Mouse (Mus musculus) gastrocnemius, adult 8-10 months (tissue): Measurements from ENCODE around the gene Ccdc28a. TPM values are rescaled to one million over a fixed set of nuclear protein-coding genes. Genes with fewer than 3 reads are reported as not detected.

Experiments
- DNase-seq, 2 experiments: peaks; one replicate each; pipeline ENCODE4 v3.0.0; 2022; ENCODE audit warnings: low spot score in 2 of 2
- total RNA-seq, 4 experiments: library from RNA; stranded (reverse); gene quantifications; 2 replicates each; pipeline ENCODE4 v1.2.4; 2022

Ccdc28a gene
- total RNA-seq: 1 to 10 TPM; 6.8 to 9.5 (median 8.2) TPM

DNA sequence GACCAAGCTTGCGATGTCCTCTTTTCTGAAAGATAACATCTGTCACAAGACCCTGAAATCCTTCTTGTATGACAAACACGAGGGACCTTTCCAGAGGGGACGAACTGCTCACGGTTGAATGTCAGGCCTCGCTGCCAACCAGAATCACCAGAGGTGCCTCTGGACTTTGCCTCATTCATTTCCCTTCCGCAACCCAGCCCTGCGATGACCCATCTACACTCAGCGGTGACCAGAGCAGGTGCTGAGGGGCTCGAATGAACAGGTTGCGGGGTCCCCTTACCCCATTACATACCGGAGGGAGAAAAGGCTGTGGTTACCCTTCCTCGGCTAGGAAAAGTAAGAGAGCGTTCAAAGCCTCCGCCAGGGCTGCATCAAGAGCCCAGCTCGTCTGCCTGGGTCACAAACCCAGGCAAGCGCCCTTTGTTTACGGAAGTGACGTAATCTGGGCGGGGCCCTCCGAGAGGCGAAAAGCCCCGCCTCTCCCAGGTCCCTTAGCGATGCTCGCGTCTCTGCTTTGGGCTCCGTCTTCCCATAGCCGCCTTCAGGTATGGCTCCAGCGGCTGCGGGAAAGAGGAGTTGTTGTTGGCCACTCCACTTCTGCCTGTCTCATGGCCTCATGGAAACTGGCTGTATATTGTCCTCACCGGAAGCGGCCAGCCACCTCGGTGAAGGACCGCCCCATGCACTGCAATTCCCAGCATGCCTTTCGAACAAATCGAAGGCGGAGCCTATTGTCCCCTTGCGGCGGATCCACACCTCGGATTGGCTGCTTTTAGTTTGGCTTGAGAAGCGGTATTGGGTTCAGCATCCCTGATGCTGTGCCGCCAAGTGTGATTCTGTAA, at the start of gene Ccdc28a:
Gene Ccdc28a, minus strand, starts transcription at position 439 of the 842 bp plus-strand sequence.
- peak; percentile 89 to 90 for DNase-seq

DNA sequence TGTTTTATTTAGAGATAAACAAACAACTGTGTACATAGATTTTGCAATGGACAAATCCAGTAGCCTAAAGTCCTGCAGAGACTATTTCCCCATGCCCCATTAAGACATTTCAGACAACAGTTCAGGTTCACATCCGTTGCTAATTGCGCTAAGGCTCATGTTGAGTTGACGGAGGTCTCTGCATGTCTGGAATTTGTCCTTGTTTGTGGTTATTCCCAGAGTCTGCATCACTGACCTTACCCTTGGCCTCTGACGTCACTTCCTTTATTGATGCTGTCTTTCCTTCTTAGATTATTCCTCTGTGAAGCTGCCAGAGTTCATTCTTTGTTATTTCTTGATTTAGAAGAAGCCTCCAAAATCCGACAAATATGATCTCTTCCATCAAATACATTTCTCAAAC, 49.2 kb upstream of the Ccdc28a start:
- no peak for DNase-seq

DNA sequence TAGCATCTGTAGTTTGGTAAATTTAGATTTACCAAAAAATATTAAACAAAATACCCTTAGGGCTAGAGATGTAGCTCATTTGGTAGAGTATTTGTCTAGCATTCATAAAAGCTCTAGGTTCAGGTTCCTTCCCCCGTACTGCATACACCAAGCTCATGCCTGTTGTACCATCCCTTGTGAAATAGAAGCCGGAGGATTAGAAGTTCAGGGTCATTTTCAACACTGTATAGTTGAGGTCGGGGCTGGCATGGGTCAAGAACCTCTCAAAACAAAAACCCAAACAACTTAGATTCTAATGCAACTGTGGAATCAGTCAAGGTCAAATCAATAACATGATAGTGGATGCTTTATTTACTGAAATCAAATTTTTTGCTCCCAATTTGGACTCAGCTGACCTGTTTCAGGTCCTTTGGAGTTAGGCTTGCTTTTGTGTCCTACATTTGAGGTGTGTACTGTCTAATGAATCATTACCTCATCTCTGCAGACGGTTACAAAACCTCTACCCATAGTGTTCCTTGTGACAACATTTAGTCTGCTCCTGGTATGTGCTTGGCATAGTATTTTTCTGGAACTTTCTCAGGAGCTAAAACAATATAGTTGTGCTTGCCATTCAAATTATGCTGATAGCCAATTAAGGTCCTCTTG, 41.4 kb upstream of the Ccdc28a start:
- DNase-seq: no peak

DNA sequence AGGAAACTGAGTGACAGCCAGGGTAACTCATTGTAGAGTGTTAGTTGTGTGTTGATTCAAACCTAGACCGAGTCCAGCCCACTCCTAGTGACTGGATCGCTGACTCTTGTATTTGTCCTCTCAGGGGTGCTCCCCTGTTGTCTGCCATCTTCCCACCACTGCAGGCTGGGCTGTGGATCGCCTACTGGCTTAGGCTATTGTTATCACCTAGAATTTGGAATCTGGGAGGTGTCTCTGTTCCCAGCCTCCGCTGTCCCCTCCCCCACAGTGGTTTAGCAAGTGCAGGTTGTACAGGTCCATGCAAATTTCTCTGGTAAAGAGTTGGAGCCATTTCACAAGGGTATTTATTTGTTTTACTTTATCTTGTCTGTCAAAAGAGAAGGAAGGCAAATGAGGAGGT, 16.5 kb upstream of the Ccdc28a start:
- no peak for DNase-seq

DNA sequence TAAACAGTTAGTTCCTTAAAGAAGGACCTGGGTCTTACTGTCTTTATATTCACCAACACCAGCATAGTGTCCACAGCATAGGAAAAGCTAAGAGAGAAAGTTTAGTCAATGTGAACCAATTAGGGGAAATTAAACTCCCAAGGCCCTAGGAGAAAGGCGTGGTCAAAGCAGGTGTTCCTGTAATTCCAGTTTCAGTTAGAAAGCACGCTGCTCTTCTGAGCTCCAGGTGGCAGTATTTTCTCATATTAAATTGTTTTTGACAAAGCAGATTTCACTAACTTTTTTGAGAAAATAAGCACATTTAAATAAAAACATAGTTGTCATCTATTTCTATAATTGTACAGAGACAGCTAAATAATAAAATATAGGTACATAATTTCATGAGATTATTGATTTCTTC, 8.8 kb upstream of the Ccdc28a start:
- DNase-seq: no peak

DNA sequence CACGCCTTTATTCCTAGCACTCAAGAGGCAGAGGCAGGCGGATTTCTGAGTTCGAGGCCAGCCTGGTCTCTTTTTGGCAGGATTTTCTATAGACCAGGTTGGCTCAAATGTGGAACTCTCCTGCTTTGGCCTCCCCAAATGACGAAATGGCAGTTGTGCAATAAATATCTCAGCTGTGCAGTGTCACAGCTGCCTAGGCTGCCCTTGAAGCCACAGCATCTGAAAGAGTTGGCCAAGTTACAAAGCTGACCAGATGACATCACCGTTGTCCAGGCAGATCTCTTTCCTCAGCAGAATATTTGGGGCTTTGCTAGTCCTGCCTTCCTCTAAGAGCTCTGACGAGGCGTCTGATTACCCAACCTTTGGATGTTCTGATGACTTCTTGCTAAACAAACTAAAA, 2.4 kb upstream of the Ccdc28a start:
- peak; percentile 6 to 12 for DNase-seq

DNA sequence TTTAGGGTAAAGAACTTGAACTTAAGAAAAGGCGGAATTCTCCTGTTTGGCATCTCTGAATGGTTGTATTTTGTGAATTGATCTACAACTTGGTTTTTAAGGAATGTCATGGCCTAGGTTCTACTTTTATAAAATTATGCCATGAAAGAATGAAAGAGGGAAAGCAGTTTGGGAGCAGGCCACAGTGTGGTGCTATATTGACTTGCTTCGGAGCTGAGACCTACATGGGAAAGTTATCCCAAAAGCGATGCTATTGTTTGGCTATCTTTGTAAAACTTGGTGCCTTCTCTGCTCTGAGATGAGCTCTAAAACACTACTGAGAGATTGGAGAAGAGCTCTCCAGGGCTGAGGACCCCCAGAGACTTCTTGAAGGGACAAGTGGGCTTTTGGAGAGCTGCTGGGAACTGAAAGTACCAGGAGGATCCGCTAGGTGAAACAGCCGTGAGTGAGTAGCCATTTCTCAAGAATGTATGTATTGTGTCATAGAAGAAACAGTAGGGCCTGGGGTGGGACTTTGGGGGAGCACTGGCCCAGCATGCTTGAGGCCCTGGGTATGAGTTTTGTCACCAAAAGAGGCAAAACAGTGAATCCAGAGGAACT, 1.6 kb upstream of the Ccdc28a start:
- DNase-seq: no peak

DNA sequence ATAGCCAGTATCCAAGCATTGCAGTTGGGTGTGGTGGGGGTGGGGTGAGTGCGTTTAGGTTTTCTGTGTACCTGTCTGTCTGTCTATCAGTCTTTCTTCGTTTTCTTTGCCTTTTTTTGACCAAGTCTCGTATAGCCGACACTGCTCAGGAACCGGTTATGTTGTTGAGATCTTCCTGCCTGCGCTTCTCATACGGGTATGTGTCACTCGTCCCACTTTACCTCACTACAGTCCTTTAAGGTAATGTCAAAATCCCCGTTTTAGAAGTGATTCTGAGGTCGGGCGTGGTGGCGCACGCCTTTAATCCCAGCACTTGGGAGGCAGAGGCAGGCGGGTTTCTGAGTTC, 577 bp upstream of the Ccdc28a start:
- DNase-seq: peak in 1 of 2 experiments; percentile 5

DNA sequence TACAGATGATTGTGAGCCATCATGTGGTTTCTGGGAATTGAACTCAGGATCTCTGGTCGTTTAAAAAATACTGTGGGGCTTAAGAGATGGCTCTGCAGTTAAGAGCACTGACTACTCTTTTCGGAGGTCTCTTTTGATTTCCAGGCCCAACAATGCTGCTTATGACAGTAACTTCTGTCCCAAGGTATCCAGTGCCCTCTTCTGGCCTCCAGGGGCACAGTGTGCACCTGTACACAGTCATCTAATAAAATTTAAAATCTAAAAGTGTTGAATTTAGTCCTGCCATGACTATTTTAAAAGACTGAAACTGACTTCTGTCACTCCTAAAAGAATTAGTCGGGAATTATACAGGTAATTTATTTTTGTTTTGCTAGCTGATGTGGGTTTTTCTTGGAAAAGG, 907 bp downstream of the Ccdc28a start:
- DNase-seq: no peak

DNA sequence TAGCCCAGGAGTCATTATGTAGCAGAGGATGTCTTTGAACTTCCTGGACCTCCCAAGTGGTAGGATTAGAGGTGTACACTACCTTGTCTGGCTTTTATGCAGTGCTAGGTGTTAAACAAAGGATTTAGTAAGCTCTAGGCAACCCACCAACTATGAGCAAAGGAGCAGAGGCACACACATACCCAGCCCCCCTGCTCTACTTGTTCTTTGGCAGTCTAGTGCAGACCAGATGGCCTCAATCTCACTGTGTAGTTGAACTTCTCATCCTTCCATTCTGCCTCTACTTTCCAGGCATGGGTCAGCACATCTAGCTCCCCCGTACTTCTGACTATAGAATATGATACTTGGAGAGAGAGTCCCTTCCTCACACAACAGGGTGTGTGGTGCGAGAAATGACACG, 10.4 kb downstream of the Ccdc28a start:
- no peak for DNase-seq

DNA sequence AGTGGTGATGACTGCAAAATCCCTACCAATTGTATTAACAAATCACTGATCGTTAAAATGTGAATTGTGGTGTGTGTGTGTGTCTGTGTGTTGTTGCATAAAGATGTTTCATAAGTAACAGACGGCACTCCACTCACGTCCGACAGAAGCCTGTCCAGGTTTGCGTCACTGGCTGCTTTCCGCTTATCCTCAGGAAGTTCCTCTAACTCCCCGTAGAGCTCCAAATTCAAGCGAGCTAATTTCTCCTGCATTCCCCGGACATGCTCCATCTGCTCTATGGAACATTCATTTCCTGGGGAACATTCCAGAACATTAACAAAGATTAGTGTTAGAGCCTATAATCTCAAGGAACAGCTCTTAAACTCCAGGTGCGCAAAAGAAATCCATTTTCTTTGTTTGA, 15.4 kb downstream of the Ccdc28a start:
- no peak for DNase-seq

DNA sequence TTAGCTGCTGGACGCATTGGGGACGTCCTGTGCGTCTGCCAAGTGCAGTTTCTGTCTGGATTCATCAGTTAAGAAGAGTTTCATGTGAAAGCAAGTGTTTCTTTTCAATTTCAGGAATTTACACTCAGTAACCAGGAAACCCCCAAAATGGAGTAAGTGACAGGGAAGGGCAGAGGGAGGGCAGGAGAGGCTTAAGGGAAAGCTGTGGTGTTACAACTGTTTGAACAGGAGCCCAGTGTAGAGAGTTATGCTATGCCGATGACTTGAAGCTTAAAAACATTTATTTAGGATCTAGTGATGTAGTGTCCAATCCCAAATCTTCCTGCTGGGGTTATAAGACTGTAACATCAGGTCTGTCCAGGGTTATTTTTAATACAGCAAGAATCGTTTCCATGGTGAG, 20.7 kb downstream of the Ccdc28a start:
- DNase-seq: no peak

DNA sequence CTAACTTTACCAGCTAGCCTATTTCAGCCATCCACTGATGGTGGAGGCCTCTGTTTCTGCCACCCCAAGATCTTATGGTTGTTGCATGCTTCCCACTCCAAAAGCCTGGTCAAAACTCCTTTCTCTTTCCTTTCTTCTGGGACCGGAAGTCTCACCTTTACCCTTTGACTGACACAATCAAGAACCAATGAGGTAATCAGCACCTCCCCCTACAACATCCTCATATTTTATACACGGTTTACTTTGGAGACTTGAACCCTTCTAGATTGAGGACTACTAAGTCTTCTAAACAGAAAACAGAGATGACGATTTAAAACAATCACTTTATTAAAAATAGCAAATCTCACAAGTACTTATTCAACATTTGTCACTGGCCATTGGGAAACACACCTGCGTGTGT, 21.4 kb downstream of the Ccdc28a start:
- no peak for DNase-seq

DNA sequence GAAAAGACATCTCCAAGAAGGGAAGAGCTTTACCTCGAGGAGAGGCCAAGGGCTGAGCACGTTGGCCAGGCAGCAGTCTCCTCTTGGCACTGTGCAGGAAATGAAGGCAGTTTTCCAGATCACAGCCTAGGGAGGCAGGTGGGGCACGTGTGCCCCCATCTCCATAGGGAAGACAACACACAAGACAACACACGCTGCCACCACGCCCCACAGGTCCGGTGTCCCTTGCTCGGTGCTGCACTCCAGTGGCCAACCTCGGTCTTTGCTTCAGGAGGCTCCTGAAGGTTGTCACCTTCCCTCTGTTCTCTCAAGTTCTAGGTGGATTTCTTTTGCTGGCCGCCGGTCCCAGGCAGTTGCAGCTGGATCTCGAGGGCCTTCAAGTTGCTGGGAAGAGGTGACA, 24.1 kb downstream of the Ccdc28a start, which contains the start of gene Ect2l:
Gene Ect2l, minus strand, starts transcription at position 165 of the 400 bp plus-strand sequence.
- no peak for DNase-seq

DNA sequence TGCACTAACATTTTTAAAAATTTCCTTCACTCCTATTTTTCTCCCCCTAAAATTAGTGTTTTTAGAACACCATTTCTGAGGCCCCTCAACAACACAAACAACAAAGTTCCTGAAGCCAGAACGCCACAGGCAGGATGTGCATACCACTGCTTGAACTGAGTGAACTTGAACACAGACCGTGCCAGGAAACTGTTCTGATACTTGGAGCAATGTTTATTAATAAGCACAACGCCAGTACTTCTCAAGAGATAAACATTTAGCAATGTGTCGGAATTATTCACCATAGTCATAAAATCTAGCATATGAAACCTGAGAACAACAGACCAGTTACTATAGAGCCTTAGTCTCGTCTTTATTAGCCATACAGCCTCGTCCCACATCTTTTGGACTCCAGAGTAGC, 24.7 kb downstream of the Ccdc28a start:
- no peak for DNase-seq

DNA sequence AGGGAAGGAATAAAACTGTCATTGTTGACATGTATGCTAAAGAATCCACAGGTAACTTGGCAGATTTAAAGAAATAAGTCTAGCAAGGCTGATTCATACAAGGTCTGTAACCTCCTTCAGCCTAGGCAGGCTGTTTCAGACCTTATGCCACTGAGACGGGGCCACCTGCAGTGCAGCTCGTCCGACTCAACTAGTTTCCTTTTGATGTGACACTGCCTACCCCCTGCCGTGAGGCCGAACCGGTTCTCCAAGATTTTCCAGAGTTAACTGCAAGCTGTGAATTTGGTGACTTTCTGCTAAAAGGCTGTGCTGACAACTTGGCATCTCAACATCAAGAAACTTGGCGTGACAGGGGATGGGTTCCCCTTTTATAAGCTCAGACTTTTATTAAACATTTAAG, 30.7 kb downstream of the Ccdc28a start:
- no peak for DNase-seq

DNA sequence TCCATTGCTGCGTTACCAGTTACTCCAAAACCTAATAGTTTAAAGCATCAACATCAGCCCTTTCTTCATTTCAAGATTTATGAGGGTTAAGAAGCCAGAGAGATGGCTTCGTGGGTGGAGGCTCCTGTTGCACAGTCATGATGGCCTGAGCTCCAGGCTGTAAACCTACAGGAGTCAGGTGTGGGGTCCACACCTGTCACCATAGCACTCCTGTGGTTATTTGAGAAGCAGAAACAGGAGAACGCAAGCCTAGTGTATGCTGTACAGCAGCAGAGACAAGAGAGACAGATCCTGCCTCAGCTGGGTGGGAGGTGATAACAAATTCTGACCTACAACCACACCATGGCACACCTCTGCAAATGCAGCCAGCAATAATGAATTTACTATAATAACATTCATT, 32.4 kb downstream of the Ccdc28a start:
- no peak for DNase-seq

DNA sequence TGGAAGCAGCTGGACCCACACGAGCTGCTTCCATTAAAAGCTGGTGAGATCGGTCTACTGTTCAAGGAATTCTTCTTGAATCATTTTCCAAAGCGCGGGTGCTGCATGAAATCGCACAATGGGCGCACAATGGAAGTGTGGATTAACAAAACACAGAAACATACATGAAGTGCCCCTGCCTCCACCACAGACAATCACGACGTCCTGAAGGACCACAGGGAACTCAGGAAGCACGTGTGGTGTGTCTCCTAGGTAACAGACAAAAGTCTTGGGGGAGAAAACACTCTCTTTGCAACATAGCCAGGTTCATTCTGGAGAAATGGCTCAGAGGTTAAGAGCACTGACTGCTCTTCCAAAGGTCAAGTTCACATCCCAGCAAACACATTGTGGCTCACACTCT, 34.1 kb downstream of the Ccdc28a start:
- no peak for DNase-seq

DNA sequence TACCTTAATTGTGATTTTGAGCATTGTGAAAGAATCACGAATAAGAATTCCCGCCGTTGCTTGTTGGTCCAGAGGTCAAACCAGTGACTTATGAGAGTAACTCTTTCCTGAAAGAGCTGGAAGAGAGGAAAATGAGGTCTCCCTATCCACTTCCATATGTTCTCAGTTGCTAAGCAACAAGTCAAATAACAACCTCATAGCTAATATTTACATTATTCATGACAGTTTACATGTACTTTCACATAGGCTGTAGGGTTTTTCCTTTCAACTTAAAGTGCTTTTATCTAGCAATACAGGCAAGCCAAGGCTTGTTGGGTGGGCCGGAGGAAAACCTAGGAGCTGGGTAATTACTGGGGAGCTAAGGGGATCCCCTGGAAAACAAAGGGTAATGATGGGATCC, 34.9 kb downstream of the Ccdc28a start:
- DNase-seq: no peak

DNA sequence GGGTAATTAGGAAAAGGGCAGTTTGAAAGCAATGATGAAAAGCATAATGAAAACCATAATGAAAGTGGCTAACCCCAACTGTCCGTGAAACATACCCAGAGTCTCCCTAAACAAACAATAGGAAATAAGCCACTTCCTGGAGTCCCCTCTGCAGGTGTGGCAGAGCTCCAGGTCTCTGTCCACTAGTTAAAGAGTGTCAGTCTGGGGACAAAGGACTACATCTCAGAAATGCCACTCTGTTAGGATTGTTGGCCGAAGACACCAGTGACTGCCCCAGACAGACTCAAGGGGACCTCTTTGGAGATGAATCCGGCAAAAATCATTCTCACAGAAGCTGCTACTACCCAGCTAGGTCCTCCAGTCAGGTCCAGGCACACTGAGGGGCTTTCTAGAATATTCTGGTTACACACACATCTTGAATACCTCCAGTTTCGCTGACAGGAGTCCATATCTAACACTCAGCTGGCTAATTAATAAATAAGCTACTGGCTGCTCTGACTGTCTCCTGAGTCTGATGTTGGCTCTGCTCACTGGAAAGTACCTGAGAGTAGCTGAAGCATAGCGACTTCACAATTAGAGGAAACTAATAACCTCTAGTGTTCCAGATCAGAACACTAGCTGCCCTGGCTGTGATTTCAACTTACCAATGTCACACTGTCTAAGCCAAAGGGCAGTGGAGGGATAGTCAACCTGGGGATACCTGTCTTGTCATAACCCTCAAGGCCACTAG, 36.3 kb downstream of the Ccdc28a start:
- DNase-seq: no peak

DNA sequence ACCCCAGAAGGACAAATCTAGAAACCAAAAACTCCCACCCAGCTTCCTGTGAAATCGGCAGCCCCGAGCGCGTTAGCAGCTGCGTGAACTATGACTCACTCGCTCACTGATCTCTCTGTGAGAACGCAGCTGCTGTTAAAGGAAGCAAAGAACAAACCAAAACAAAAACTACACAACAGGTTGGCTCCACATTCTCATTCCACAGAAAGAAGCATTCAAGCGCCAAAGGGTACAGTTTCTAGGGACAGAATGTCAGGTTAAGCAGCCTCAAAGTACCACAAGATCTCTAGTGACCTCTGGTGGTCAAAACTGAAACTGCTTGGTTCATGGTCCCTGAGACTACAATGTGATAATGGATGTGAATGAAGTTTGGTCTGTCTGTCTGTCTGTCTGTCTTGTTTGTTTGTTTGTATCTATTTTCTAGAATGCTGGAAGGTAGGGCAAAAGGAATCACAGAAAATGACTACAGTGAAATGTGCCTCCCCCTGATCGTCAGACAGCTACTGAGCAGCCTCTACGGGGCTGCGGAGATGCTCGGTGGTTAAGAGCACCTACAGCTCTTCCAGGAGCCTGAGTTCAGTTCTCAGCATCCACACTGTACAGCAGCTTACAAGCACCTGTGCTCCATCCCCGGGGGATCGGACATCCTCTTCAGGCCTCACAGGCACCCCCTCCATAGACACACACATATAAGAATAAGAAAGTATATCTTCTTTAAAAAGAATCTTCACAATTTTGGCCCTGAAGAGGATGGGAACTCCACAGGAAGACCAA, 37.4 kb downstream of the Ccdc28a start:
- peak; percentile 35 to 51 for DNase-seq
